Mouse (Mus musculus) kidney, adult 2 months (tissue): Measurements from ENCODE around the gene Grip1. TPM values are rescaled to one million over a fixed set of nuclear protein-coding genes. Genes with fewer than 3 reads are reported as not detected.

Experiments
- DNase-seq: peaks from one replicate; pipeline ENCODE4 v3.0.0; 2021
- H3K27ac ChIP-seq: fragments of 200-500 bp; 2 replicates; pipeline ENCODE4 v1.5.1; 2012; ENCODE audit warnings: low read depth, low read length, control low read depth, inconsistent platforms; ENCODE audit not compliant: insufficient read depth
- H3K27me3 ChIP-seq: fragments of 200-500 bp; replicated peaks from 2 replicates; pipeline ENCODE4 v1.6.1; 2012; ENCODE audit warnings: mild to moderate bottlenecking, moderate library complexity, low read length, inconsistent platforms; ENCODE audit not compliant: control insufficient read depth, insufficient read depth
- H3K36me3 ChIP-seq: fragments of 200-500 bp; 2 replicates; pipeline ENCODE4 v1.6.1; 2012; ENCODE audit warnings: mild to moderate bottlenecking, moderate library complexity, low read length, inconsistent platforms; ENCODE audit not compliant: control insufficient read depth, insufficient read depth
- H3K4me1 ChIP-seq: fragments of 200-500 bp; 2 replicates; pipeline ENCODE4 v1.6.1; 2011; ENCODE audit warnings: low read length; ENCODE audit not compliant: control insufficient read depth, insufficient read depth
- H3K4me3 ChIP-seq: fragments of 200-500 bp; 2 replicates; pipeline ENCODE4 v1.5.1; 2011; ENCODE audit warnings: mild to moderate bottlenecking, low read depth, low read length, control low read depth; ENCODE audit not compliant: insufficient read depth
- CTCF ChIP-seq: fragments of 200-500 bp; conservative IDR thresholded peaks from 2 replicates; pipeline ENCODE4 v1.5.1; 2011; ENCODE audit warnings: low read depth, mild to moderate bottlenecking, control low read depth, low read length, moderate library complexity, mixed read lengths; ENCODE audit not compliant: insufficient read depth, insufficient read length
- POLR2A ChIP-seq: fragments of 200-500 bp; IDR thresholded peaks from one replicate; pipeline ENCODE4 v1.6.1; 2011; ENCODE audit warnings: low read depth, low read length, control low read depth
- WGBS: fragments of 180-500 bp; shearing (Covaris S2); methylation state at CpG from one replicate; pipeline ENCODE4 v1.1.7; 2018; 5-methylcytosine and 5-hydroxymethylcytosine counted together
- polyA plus RNA-seq: library from polyadenylated mRNA; depleted of rRNA; stranded (reverse); fragments of >200 nt; gene quantifications from 2 replicates; pipeline ENCODE4 v1.2.3, GENCODE M21; 2012

Gene Grip1
- polyA plus RNA-seq, 1 experiment, result 2.7 TPM

GRCm38 (mm10) chr10:119935231-119935630 is 481.6 kb downstream of the Grip1 start:
- 69% methylated on average over 6 of the region's 6 CpGs for WGBS
- no peaks in the 10 kb centered on the region for H3K27me3 ChIP-seq
- TF ChIP-seq CTCF, result no peak
- no peak for TF ChIP-seq POLR2A
- no peak for DNase-seq
- no peaks in the 10 kb centered on the region for H3K4me1 ChIP-seq
- H3K27ac ChIP-seq, result no peak overlapping the region
- no peaks in the 10 kb centered on the region for H3K36me3 ChIP-seq
- H3K4me3 ChIP-seq, result no peak overlapping the region

GRCm38 (mm10) chr10:119937481-119937880 is 483.9 kb downstream of the Grip1 start:
- no peak for TF ChIP-seq POLR2A
- Histone ChIP-seq H3K4me3 (no peak overlapping the region), H3K27me3 (no peaks in the 10 kb centered on the region), H3K27ac (no peak overlapping the region), H3K36me3 (no peaks in the 10 kb centered on the region), H3K4me1 (no peaks in the 10 kb centered on the region)
- DNase-seq, result no peak
- 90% methylated on average over 16 of the region's 16 CpGs for WGBS

- TF ChIP-seq CTCF (no peak), POLR2A (no peak)
- no peak overlapping the region for H3K27ac ChIP-seq
- no peak for DNase-seq
- no peaks in the 10 kb centered on the region for H3K36me3 ChIP-seq
- WGBS, result 56% methylated on average over 8 of the region's 8 CpGs
- no peaks in the 10 kb centered on the region for H3K4me1 ChIP-seq
- no peaks in the 10 kb centered on the region for H3K27me3 ChIP-seq
- no peak overlapping the region for H3K4me3 ChIP-seq
Measured at GRCm38 (mm10) chr10:119943906-119944305, 490.3 kb downstream of the Grip1 start.

- Histone ChIP-seq H3K4me1 (no peaks in the 10 kb centered on the region), H3K27me3 (no peaks in the 10 kb centered on the region), H3K27ac (no peak overlapping the region), H3K4me3 (no peak overlapping the region), H3K36me3 (no peaks in the 10 kb centered on the region)
- WGBS, result 59% methylated on average over 6 of the region's 6 CpGs
- TF ChIP-seq CTCF (no peak), POLR2A (no peak)
- DNase-seq, result peak; percentile 21
Measured at GRCm38 (mm10) chr10:119951460-119951859, 497.8 kb downstream of the Grip1 start.

- WGBS, result 80% methylated on average over 17 of the region's 17 CpGs
- no peak overlapping the region for H3K4me3 ChIP-seq
- no peak for DNase-seq
- H3K4me1 ChIP-seq, result no peaks in the 10 kb centered on the region
- H3K36me3 ChIP-seq, result no peaks in the 10 kb centered on the region
- no peaks in the 10 kb centered on the region for H3K27me3 ChIP-seq
- no peak for TF ChIP-seq CTCF
- no peak for TF ChIP-seq POLR2A
- no peak overlapping the region for H3K27ac ChIP-seq
Measured at GRCm38 (mm10) chr10:119957260-119957955, 503.8 kb downstream of the Grip1 start.

GRCm38 (mm10) chr10:119960915-119961314 is 507.3 kb downstream of the Grip1 start:
- Histone ChIP-seq H3K27ac (no peak overlapping the region), H3K36me3 (no peaks in the 10 kb centered on the region), H3K4me1 (no peaks in the 10 kb centered on the region), H3K27me3 (no peaks in the 10 kb centered on the region), H3K4me3 (no peak overlapping the region)
- 90% methylated on average over 3 of the region's 3 CpGs for WGBS
- no peak for DNase-seq
- TF ChIP-seq CTCF (no peak), POLR2A (no peak)

GRCm38 (mm10) chr10:119966321-119966720 is 512.7 kb downstream of the Grip1 start:
- TF ChIP-seq POLR2A (no peak), CTCF (no peak)
- H3K27ac ChIP-seq, result no peak overlapping the region
- DNase-seq, result no peak

GRCm38 (mm10) chr10:119979396-119979795 is 525.8 kb downstream of the Grip1 start:
- Histone ChIP-seq H3K4me1 (peaks cover 3% of the 10 kb centered on the region; the same call in 1 of the 2 replicates), H3K27ac (no peak overlapping the region), H3K36me3 (no peaks in the 10 kb centered on the region), H3K27me3 (no peaks in the 10 kb centered on the region), H3K4me3 (no peak overlapping the region)
- DNase-seq, result no peak
- TF ChIP-seq CTCF (no peak), POLR2A (no peak)
- WGBS, result 56% methylated on average over 8 of the region's 8 CpGs

More at GRCm38 (mm10) chr10:119966321-119966720, 512.7 kb downstream of the Grip1 start:
- Histone ChIP-seq H3K36me3 (no peaks in the 10 kb centered on the region), H3K4me3 (no peak overlapping the region), H3K27me3 (no peaks in the 10 kb centered on the region), H3K4me1 (0 out of 2 replicates have a peak, but pooled peaks cover 2% of the 10 kb centered on the region)
- WGBS, result 31% methylated on average over 8 of the region's 8 CpGs
